Mouse (Mus musculus) hindbrain, embryonic 11.5 days (tissue): Measurements from ENCODE around the gene Bend5. TPM values are rescaled to one million over a fixed set of nuclear protein-coding genes. Genes with fewer than 3 reads are reported as not detected.

Experiments
- ATAC-seq: fragments of 200-750 bp; cut with Nextera tagmentation; 2 replicates; pipeline ENCODE4 v1.8.0; 2017; ENCODE audit warnings: mild to moderate bottlenecking, moderate TSS enrichment, moderate library complexity; ENCODE audit not compliant: low FRiP score
- DNase-seq: peaks from one replicate; pipeline ENCODE4 v3.0.0-alpha.2; 2015; ENCODE audit warnings: low spot score
- H3K27ac ChIP-seq: fragments of 300-500 bp; sonication (generic); 2 replicates; pipeline ENCODE4 v1.5.1; 2014; ENCODE audit warnings: mild to moderate bottlenecking, low read depth, low read length
- H3K27me3 ChIP-seq: fragments of 300-500 bp; sonication (generic); 2 replicates; pipeline ENCODE4 v1.6.1; 2014; ENCODE audit warnings: mild to moderate bottlenecking, low read length, moderate library complexity, mixed read lengths; ENCODE audit not compliant: control insufficient read depth, insufficient read depth
- H3K36me3 ChIP-seq: fragments of 300-500 bp; sonication (generic); 2 replicates; pipeline ENCODE4 v1.6.1; 2014; ENCODE audit warnings: mild to moderate bottlenecking, low read length, moderate library complexity, mixed read lengths; ENCODE audit not compliant: control insufficient read depth, insufficient read depth
- H3K4me1 ChIP-seq: fragments of 300-500 bp; sonication (generic); replicated peaks from 2 replicates; pipeline ENCODE4 v1.6.1; 2014; ENCODE audit warnings: low read length, mixed read lengths; ENCODE audit not compliant: control insufficient read depth, insufficient read depth
- H3K4me2 ChIP-seq: fragments of 300-500 bp; sonication (generic); replicated peaks from 2 replicates; pipeline ENCODE4 v1.6.1; 2014; ENCODE audit warnings: mild to moderate bottlenecking, low read depth, low read length
- H3K4me3 ChIP-seq: fragments of 300-500 bp; sonication (generic); 2 replicates; pipeline ENCODE4 v1.5.1; 2014; ENCODE audit warnings: low read depth, low read length
- H3K9ac ChIP-seq: fragments of 300-500 bp; sonication (generic); 2 replicates; pipeline ENCODE4 v1.6.1; 2014; ENCODE audit warnings: low read depth, low read length
- H3K9me3 ChIP-seq: fragments of 300-500 bp; sonication (generic); 2 replicates; pipeline ENCODE4 v1.6.1; 2016; ENCODE audit warnings: low read length; ENCODE audit not compliant: control insufficient read depth
- WGBS: fragments of 180-500 bp; shearing (Covaris S2); extraction: QIAGEN DNeasy Blood & Tissue Kit; methylation state at CpG from one replicate; pipeline ENCODE4 v1.1.7; 2014; 5-methylcytosine and 5-hydroxymethylcytosine counted together
- polyA plus RNA-seq: library from polyadenylated mRNA; unstranded; fragments of >200 nt; fragmentation: Nextera tagmentation; extraction: Ambion mirVana; gene quantifications from 2 replicates; pipeline ENCODE4 v1.2.1, GENCODE M21; 2014

The Bend5 gene
- polyA plus RNA-seq, 1 experiment from 2014 or later = 48.8 TPM

- no peaks in the 10 kb centered on the region for H3K36me3 ChIP-seq
- DNase-seq = no peak
- no peak overlapping the region for H3K9ac ChIP-seq
- H3K4me1 ChIP-seq = no peaks in the 10 kb centered on the region
- H3K4me3 ChIP-seq = no peak overlapping the region
- no peaks in the 10 kb centered on the region for H3K27me3 ChIP-seq
- ATAC-seq = no peak
- no peak overlapping the region for H3K27ac ChIP-seq
- 93% methylated on average over 1 of the region's 1 CpGs for WGBS
- no peak overlapping the region for H3K4me2 ChIP-seq
- H3K9me3 ChIP-seq = no peaks in the 10 kb centered on the region
These were observed 9.7 kb downstream of the Bend5 start for GRCm38 (mm10) chr4:111424371-111424950.

- H3K4me1 ChIP-seq = no peaks in the 10 kb centered on the region
- H3K36me3 ChIP-seq = no peaks in the 10 kb centered on the region
- H3K4me3 ChIP-seq = no peak overlapping the region
- no peak overlapping the region for H3K9ac ChIP-seq
- H3K27me3 ChIP-seq = no peaks in the 10 kb centered on the region
- no peak overlapping the region for H3K4me2 ChIP-seq
- no peaks in the 10 kb centered on the region for H3K9me3 ChIP-seq
- 84% methylated on average over 6 of the region's 6 CpGs for WGBS
- DNase-seq (no peak), ATAC-seq (no peak)
- H3K27ac ChIP-seq = no peak overlapping the region
These were observed 10.4 kb downstream of the Bend5 start for GRCm38 (mm10) chr4:111425170-111425569.

GRCm38 (mm10) chr4:111431186-111431585 is 16.4 kb downstream of the Bend5 start:
- Histone ChIP-seq H3K27me3 (no peaks in the 10 kb centered on the region), H3K9me3 (no peaks in the 10 kb centered on the region), H3K9ac (no peak overlapping the region), H3K4me3 (no peak overlapping the region), H3K4me1 (no peaks in the 10 kb centered on the region), H3K27ac (no peak overlapping the region), H3K36me3 (peaks cover 4% of the 10 kb centered on the region; the same call in 1 of the 2 replicates), H3K4me2 (no peak overlapping the region)
- DNase-seq (no peak), ATAC-seq (no peak)
- WGBS = 94% methylated on average over 2 of the region's 2 CpGs

- Histone ChIP-seq H3K9me3 (no peaks in the 10 kb centered on the region), H3K4me3 (no peak overlapping the region), H3K4me1 (no peaks in the 10 kb centered on the region), H3K27me3 (no peaks in the 10 kb centered on the region), H3K27ac (no peak overlapping the region), H3K36me3 (peaks cover 4% of the 10 kb centered on the region; the same call in 1 of the 2 replicates), H3K9ac (no peak overlapping the region), H3K4me2 (no peak overlapping the region)
- WGBS = 68% methylated on average over 5 of the region's 5 CpGs
- ATAC-seq (no peak), DNase-seq (no peak)
These were observed 17.2 kb downstream of the Bend5 start for GRCm38 (mm10) chr4:111432013-111432412.

GRCm38 (mm10) chr4:111432417-111432816 is 17.6 kb downstream of the Bend5 start:
- no peak for ATAC-seq
- Histone ChIP-seq H3K9me3 (no peaks in the 10 kb centered on the region), H3K36me3 (peaks cover 4% of the 10 kb centered on the region; the same call in 1 of the 2 replicates)

GRCm38 (mm10) chr4:111441709-111442108 is 26.9 kb downstream of the Bend5 start:
- Histone ChIP-seq H3K4me3 (no peak overlapping the region), H3K4me2 (no peak overlapping the region), H3K36me3 (no peaks in the 10 kb centered on the region), H3K27ac (no peak overlapping the region), H3K27me3 (no peaks in the 10 kb centered on the region), H3K9me3 (no peaks in the 10 kb centered on the region), H3K9ac (no peak overlapping the region), H3K4me1 (no peaks in the 10 kb centered on the region; the same call in 1 of the 2 replicates)
- 73% methylated on average over 1 of the region's 1 CpGs for WGBS
- ATAC-seq = no peak
- DNase-seq = no peak

More at GRCm38 (mm10) chr4:111432417-111432816, 17.6 kb downstream of the Bend5 start:
- 77% methylated on average over 5 of the region's 5 CpGs for WGBS
- Histone ChIP-seq H3K27ac (no peak overlapping the region), H3K27me3 (no peaks in the 10 kb centered on the region), H3K4me1 (no peaks in the 10 kb centered on the region), H3K9ac (no peak overlapping the region), H3K4me3 (no peak overlapping the region), H3K4me2 (no peak overlapping the region)
- DNase-seq = no peak

GRCm38 (mm10) chr4:111442435-111443238 is 27.8 kb downstream of the Bend5 start:
- WGBS = 84% methylated on average over 1 of the region's 1 CpGs
- no peak for DNase-seq
- no peak overlapping the region for H3K4me3 ChIP-seq

GRCm38 (mm10) chr4:111443906-111444615 is 29.3 kb downstream of the Bend5 start:
- H3K36me3 ChIP-seq = no peaks in the 10 kb centered on the region
- H3K9me3 ChIP-seq = no peaks in the 10 kb centered on the region
- peak; percentile 43 for ATAC-seq
- no peaks in the 10 kb centered on the region; the same call in 1 of the 2 replicates for H3K4me1 ChIP-seq
- peak; percentile 25 for DNase-seq
- H3K4me2 ChIP-seq = no peak overlapping the region
- WGBS = 60% methylated on average over 10 of the region's 10 CpGs
- H3K4me3 ChIP-seq = no peak overlapping the region
- H3K27me3 ChIP-seq = no peaks in the 10 kb centered on the region
- peak overlapping the region; percentile 56 for H3K27ac ChIP-seq
- no peak overlapping the region for H3K9ac ChIP-seq

More at GRCm38 (mm10) chr4:111442435-111443238, 27.8 kb downstream of the Bend5 start:
- Histone ChIP-seq H3K27ac (no peak overlapping the region), H3K27me3 (no peaks in the 10 kb centered on the region), H3K4me1 (no peaks in the 10 kb centered on the region; the same call in 1 of the 2 replicates), H3K9me3 (no peaks in the 10 kb centered on the region), H3K36me3 (no peaks in the 10 kb centered on the region), H3K4me2 (no peak overlapping the region), H3K9ac (no peak overlapping the region)
- ATAC-seq = no peak
